Mouse (Mus musculus) cortical plate, adult 2 months (tissue): ENCODE results near the gene Nlrp1a.

Source experiments
- CTCF ChIP-seq: fragments of 200-500 bp; IDR thresholded peaks from 2 replicates; pipeline ENCODE4 v1.5.1; 2011; ENCODE audit warnings: mild to moderate bottlenecking, control low read depth, low read length; ENCODE audit not compliant: insufficient read depth; ENCODE audit errors: extremely low read depth
- POLR2A ChIP-seq: fragments of 200-500 bp; IDR thresholded peaks from 2 replicates; pipeline ENCODE4 v1.6.1; 2011; ENCODE audit warnings: mild to moderate bottlenecking, low read length, control low read depth; ENCODE audit not compliant: insufficient read depth; ENCODE audit errors: extremely low read depth

DNA sequence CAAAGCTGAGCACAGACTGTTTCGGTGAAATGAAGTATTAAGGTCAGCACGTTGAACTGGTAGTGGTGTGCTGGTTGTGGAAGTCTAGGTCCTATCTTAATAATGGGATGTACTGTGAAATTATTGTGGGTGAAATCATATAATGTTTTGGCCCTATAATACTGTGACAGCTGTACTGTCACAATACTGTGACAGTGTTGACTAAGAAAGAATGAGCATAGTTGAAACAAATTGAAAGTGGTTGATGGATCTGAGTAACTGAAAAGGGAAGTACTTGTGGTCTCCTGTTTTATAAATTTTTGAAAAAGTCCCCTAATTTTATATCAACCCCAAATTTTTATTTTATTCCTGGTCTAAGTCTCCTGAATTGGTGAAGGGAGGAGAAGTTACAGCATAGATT lies 37.4 kb downstream of the Nlrp1a start:
- TF ChIP-seq POLR2A (no peak), CTCF (no peak)
